Mouse (Mus musculus): ENCODE results near the gene Chrd. TPM values are rescaled to one million over a fixed set of nuclear protein-coding genes. Genes with fewer than 3 reads are reported as not detected.

Chrd gene
- total RNA-seq, 2 experiments from 2014 or later, result 62.2 to 79.5 TPM

DNA sequence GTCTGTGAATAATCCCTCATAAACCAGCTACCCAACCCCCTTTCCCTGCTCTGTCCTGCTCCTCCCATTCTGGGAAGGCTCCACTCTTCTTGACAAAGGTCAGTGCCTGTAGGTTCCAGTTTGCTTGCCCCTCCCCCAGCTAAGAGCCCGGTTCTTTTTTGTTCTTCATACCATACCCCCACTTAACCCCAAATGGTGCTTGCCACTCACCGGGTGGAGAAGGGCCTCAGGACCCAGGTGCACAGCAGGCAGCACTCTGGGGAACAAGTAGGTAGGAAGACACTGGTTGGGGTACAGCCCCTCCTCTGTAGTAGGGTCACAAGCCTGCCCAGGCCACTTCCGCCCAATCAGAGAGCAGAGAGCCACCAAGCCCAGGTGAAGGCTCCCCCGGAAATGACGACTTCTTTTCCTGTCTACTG, 2.6 kb upstream of the Chrd start:
- no peak for DNase-seq (ENCODE audit: extremely low spot score in 1 of 2, low spot score in 1 of 2)

- no peak for DNase-seq (ENCODE audit: extremely low spot score in 1 of 2, low spot score in 1 of 2)
Measured at GRCm38 (mm10) chr16:20731688-20732087, 1.2 kb upstream of the Chrd start.

DNA sequence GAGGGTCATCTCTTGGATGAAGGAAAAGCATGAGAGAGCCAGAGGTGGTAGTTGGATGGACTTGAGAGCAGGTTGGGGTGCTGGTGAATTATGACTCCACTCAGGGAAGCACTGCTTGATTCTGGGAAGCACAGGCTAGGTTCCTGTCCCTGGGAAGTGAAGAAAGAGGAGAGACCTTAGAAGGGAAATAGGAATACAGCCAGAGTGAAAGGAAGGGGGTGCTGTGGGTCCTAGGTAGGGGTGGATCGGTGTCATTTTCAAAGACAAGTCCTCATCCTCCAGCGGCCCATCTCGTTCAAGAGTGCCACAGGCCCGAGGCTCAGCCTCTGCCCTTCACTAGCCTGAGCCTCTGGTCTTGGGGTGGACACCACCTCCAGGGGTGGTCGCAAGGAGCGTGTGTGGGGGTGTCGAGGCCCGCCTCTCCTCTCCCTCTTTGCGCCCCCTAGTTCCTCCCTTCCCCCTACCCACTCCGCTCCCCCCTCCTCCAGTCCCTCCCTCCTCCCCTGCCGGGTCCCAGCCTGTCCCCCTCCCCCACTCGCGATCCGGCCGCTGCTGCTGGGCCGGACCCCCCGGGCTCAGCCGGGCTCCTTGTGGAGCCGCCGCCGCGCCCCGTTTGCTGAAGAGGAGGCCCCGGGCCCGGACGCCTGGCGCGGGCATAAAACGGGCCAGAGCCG, 539 bp upstream of the Chrd start:
- no peak for DNase-seq (ENCODE audit: extremely low spot score in 1 of 2, low spot score in 1 of 2)

DNA sequence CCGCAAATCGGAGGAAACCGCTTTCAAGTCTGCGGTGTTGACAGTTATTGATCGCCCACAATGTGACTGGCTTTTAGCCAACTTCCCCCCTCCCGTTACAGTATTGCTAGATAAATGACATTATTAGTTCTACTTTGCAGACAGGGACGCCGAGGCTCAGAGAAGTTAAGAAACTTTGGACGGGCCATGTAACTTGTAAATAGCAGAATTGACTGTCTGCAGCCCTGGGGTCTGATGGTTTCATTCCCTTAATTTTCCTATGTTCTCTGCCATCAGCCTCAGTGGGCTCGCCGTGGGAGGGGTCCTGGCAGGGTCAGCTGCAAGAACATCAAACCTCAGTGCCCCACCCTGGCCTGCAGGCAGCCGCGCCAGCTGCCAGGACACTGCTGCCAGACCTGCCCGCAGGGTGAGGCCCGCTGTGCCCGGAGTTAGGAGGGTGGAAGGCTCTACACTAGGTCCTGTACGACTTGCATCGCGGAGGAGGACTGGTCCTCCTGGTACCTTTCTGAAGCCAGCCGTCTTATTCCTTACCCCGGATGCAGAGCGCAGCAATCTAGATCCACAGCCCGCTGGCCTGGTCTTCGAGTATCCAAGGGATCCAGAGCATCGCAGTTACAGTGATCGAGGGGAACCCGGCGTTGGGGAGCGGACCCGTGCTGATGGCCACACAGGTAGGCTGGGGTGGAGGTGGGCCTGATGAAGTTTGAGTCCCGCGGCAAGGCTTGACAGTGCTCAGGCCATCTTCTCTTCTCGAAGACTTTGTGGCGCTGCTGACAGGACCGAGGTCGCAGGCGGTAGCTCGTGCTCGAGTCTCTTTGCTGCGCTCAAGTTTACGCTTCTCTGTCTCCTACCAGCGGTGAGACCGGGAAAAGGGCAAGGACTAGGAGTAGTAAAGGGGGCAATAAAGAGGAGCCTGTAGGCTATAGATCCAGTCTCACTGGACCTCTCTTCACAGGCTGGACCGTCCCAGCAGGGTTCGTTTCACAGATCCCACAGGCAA, 1.1 kb downstream of the Chrd start, which contains the start of gene Thpo:
Gene Thpo (minus strand): TSS at position 781 of the 1,000 bp plus-strand sequence.
- DNase-seq (ENCODE audit: extremely low spot score in 1 of 2, low spot score in 1 of 2), result no peak

- no peak for DNase-seq (ENCODE audit: extremely low spot score in 1 of 2, low spot score in 1 of 2)
Measured at GRCm38 (mm10) chr16:20735651-20736050, 2.7 kb downstream of the Chrd start.

DNA sequence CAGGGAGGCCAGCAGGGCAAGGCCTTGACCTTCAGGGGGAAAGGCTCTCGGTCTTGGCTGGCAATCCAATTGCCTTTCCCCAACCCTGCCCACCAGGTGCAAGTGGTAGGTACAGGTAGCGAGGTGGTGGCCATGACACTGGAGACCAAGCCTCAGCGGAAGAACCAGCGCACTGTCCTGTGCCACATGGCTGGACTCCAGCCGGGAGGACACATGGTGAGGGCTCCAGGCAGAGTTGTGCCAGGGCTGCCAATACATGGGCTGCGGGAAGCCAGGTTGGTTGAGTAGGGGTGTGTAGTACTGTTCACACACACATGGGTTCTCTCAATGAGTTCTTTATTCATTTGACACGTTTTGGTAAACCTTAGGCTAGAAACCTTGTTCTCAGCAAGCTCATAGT, 3.2 kb downstream of the Chrd start:
- DNase-seq (ENCODE audit: extremely low spot score in 1 of 2, low spot score in 1 of 2), result no peak

DNA sequence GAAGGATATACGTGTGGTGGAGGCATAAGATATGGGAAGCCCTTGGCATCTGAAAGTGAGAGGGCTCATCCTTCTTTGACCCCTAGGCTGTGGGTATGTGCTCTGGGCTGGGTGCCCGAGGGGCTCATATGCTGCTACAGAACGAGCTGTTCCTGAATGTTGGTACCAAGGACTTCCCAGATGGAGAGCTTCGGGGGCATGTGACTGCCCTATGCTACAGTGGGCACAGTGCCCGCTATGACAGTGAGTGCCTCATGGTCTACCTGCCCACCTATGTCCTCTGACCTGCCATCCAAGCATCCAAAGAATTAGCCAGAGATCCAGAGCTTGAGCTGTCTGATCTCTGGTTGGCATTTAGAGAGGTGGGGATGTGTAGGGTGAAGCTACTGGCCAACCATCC, 3.9 kb downstream of the Chrd start:
- no peak for DNase-seq (ENCODE audit: extremely low spot score in 1 of 2, low spot score in 1 of 2)

DNA sequence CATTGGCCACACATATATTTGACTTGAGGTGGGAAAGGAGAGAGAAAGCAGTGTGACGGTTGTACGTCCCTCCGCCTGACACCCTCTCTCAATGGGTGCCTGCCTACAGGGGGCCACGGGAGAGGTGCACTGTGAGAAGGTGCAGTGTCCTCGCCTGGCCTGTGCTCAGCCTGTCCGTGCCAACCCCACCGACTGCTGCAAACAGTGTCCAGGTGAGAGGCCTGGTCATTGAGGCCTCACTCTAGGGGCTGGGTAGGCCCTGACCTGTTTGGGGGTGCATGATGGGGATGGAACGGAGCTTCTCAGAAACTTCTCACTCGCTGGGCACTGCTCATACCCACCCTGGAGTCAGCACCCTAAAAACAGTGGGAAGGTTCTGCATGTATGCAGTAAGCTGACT, 6.9 kb downstream of the Chrd start:
- no peak for DNase-seq (ENCODE audit: extremely low spot score in 1 of 2, low spot score in 1 of 2)

DNA sequence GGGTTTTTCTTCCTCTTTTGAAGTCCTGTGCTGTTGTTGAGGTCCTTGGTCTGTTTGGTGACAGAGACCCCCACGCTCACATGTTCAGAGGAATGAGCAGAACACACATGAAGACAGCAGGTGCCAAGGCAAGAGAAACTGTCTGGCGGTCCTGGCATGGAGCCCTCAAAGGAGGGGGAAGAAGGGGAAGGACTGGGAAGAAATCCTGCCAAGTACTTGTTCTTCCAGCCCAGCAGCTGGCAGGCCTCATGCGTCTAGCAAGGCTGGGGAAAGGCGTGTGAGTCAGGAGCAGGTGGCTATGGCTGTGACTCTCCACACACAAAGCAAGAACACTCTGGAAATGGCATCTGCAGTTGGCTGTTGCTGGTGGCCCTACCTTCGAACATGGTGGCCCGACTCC, 13.7 kb downstream of the Chrd start:
- peak; percentile 41 to 68 for DNase-seq (ENCODE audit: extremely low spot score in 1 of 2, low spot score in 1 of 2)

- DNase-seq (ENCODE audit: extremely low spot score in 1 of 2, low spot score in 1 of 2), result no peak
Measured at GRCm38 (mm10) chr16:20750518-20750917, 17.6 kb downstream of the Chrd start.

- no peak for DNase-seq (ENCODE audit: extremely low spot score in 1 of 2, low spot score in 1 of 2)
Measured at GRCm38 (mm10) chr16:20756052-20756451, 23.1 kb downstream of the Chrd start.

GRCm38 (mm10) chr16:20757385-20757784, 24.5 kb downstream of the Chrd start:
- DNase-seq (ENCODE audit: extremely low spot score in 1 of 2, low spot score in 1 of 2), result no peak

GRCm38 (mm10) chr16:20761681-20762080, 28.8 kb downstream of the Chrd start:
- peak in 1 of 2 experiments; percentile 73 for DNase-seq (ENCODE audit: extremely low spot score in 1 of 2, low spot score in 1 of 2)

- peak in 1 of 2 experiments; percentile 32 for DNase-seq (ENCODE audit: extremely low spot score in 1 of 2, low spot score in 1 of 2)
Measured at GRCm38 (mm10) chr16:20765244-20765643, 32.3 kb downstream of the Chrd start.

DNA sequence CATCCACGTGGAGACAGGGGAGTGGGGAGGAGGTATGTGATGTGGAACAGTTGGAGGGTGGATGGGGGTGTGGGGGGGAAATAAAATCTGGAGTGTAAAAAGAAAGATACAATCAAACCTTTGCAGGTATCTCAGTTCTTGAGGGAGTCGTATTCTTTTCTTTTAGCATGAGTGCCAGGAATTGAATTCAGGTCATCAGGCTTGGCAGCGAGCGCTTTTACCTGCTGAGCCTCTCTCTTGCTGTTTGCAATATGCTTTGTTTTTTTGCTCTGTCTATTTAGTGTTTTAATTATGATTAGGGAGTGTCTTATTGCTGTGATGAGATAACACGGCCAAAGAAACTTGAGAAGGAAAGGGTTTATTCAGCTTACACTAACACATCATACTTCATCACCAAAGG, 42.1 kb downstream of the Chrd start:
- DNase-seq (ENCODE audit: extremely low spot score in 1 of 2, low spot score in 1 of 2), result no peak

GRCm38 (mm10) chr16:20779846-20780245, 46.9 kb downstream of the Chrd start:
- DNase-seq (ENCODE audit: extremely low spot score in 1 of 2, low spot score in 1 of 2), result no peak

DNA sequence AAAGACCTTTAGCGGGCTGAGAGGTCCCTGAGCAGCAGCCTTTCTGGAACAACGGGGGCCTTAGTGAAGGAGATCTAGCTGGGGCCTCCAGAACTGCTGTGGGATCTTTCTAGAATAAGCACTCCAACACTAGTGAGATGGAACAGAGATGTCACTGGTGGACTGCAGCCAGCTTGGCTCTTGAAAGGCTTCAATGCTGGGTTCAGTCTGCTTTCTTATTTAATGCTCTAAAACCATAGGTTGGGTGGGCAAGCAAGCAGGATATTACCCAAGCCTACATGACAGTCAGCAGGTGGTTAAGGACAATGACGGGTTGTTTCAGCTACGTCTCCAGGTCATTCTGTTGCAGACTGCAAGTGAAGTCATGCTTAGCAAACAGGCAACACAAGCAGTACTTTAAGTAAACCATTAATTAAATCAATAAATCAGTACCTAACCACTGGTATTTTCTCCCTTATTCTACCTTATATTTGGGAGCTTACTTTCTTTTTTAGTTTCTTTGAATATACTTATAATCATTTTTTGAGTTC, 48.2 kb downstream of the Chrd start:
- no peak for DNase-seq (ENCODE audit: extremely low spot score in 1 of 2, low spot score in 1 of 2)

- DNase-seq (ENCODE audit: extremely low spot score in 1 of 2, low spot score in 1 of 2), result no peak
Measured at GRCm38 (mm10) chr16:20783891-20784290, 51.0 kb downstream of the Chrd start.

GRCm38 (mm10) chr16:20784754-20785153, 51.8 kb downstream of the Chrd start:
- no peak for DNase-seq (ENCODE audit: extremely low spot score in 1 of 2, low spot score in 1 of 2)

DNA sequence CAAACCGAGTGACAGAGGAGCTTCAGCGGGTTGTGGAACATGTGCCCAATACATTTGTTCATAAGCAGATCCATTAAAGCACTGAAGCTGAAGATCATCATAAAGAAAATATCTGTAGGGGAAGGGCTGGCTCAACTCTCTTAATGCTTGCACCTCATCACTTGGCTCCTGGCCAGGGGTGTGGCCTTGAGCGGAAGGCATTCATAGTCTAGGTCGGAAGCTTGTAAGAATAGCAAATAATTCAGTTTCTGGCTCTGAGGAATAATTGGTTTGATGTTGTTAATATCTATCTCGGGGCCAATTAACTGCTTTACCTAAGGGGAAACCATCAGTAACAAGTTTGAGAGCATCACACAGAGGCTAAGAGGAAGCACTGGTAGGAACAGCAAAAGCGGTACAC, 53.6 kb downstream of the Chrd start:
- DNase-seq (ENCODE audit: extremely low spot score in 1 of 2, low spot score in 1 of 2), result no peak

- DNase-seq (ENCODE audit: extremely low spot score in 1 of 2, low spot score in 1 of 2), result no peak
Measured at GRCm38 (mm10) chr16:20791803-20792202, 58.9 kb downstream of the Chrd start.
